Mouse (Mus musculus) testis, adult 2 months (tissue): ENCODE data around the gene Smurf1.

Source experiments
- CTCF ChIP-seq: fragments of 200-500 bp; IDR thresholded peaks from 2 replicates; pipeline ENCODE4 v1.5.1; 2012; ENCODE audit warnings: low read depth, mild to moderate bottlenecking, inconsistent platforms, low read length, moderate library complexity; ENCODE audit not compliant: control insufficient read depth, insufficient read depth, insufficient replicate concordance
- POLR2A ChIP-seq: fragments of 200-500 bp; IDR thresholded peaks from 2 replicates; pipeline ENCODE4 v1.6.1; 2012; ENCODE audit warnings: low read depth, mild to moderate bottlenecking, inconsistent platforms, low read length, moderate library complexity; ENCODE audit not compliant: control insufficient read depth

- TF ChIP-seq CTCF (no peak), POLR2A (no peak)
Measured at GRCm38 (mm10) chr5:144901791-144902190, 63.9 kb downstream of the Smurf1 start.
